Mouse (Mus musculus) spleen, adult 2 months (tissue): Measurements from ENCODE around the gene Ccdc74a.

ENCODE experiments used
- CTCF ChIP-seq: fragments of 200-500 bp; IDR thresholded peaks from 2 replicates; pipeline ENCODE4 v1.5.1; 2011; ENCODE audit warnings: mild to moderate bottlenecking, inconsistent platforms; ENCODE audit not compliant: insufficient read depth, insufficient read length, insufficient replicate concordance; ENCODE audit errors: extremely low read depth
- POLR2A ChIP-seq: fragments of 200-500 bp; IDR thresholded peaks from 2 replicates; pipeline ENCODE4 v1.6.1; 2011; ENCODE audit warnings: low read depth, low read length, inconsistent platforms

DNA sequence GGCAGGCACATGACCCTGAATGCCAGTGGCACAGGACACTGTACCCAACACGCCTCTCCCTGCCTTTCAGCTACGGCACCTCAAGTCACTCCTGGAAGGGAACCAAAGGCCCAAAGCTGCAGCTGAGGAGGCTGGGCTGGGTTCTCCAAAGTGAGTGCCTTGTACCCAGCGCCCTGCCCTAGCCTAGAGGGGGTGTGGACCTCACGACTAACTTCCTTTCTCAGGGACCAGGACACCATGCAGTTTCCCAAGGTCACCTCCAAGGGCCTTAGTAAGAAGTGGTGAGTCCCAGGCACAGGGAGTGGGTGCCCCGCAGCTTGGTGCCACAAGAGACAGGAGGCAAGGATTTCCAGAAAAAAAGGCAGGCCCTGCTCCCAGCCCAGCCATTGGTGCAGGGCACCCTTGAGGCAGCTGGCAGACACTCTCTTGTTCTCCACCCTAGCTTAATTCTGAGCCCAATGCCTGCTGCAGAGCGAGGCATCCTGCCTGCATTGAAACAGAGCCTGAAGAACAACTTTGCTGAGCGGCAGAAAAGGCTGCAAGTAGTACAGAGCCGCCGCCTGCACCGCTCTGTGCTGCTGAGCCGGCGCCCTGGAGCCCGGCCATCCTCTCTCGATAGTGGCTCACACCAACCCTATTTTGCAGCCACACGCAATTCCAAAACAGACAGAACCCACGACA is 3.8 kb downstream of the Ccdc74a start:
- TF ChIP-seq CTCF (no peak), POLR2A (no peak)
